Mouse (Mus musculus): Measurements from ENCODE around the gene Pcbp4.
"Not testable (repeated sequence)": the region's sequence is repeated elsewhere in the genome, so short reads cannot be mapped to it uniquely, and the experiment has no call there.

Pcbp4 gene

GRCm38 (mm10) chr9:106480541-106480940, 27.4 kb downstream of the Pcbp4 start:
- in situ Hi-C loops (cut with MboI, MseI): no loop called here

GRCm38 (mm10) chr9:106481075-106481474, 28.0 kb downstream of the Pcbp4 start:
- in situ Hi-C loops (cut with MboI, MseI): no loop called here

GRCm38 (mm10) chr9:106481676-106482075, 28.6 kb downstream of the Pcbp4 start:
- in situ Hi-C loops (cut with MboI, MseI): no loop called here

- in situ Hi-C loops (cut with MboI, MseI): no loop called here
These were observed 29.6 kb downstream of the Pcbp4 start for GRCm38 (mm10) chr9:106482578-106483115.

GRCm38 (mm10) chr9:106483136-106483535, 30.0 kb downstream of the Pcbp4 start:
- in situ Hi-C loops (cut with MboI, MseI): no loop called here

GRCm38 (mm10) chr9:106483606-106484005, 30.5 kb downstream of the Pcbp4 start:
- in situ Hi-C loops (cut with MboI, MseI): no loop called here

GRCm38 (mm10) chr9:106485076-106485475, 32.0 kb downstream of the Pcbp4 start:
- in situ Hi-C loops (cut with MboI, MseI): no loop called here

- in situ Hi-C loops (cut with MboI, MseI): not testable (repeated sequence)
These were observed 34.5 kb downstream of the Pcbp4 start for GRCm38 (mm10) chr9:106487602-106488001.

- in situ Hi-C loops (cut with MboI, MseI): loop anchor here (10.0 kb wide), 1 partner anchor 855 kb away; the partner anchor contains the start of gene Pik3r4
These were observed 46.6 kb downstream of the Pcbp4 start, which contains the start of gene Iqcf1 for GRCm38 (mm10) chr9:106499667-106500066. TSS of gene Iqcf1 (plus strand) at chr9:106499967.

GRCm38 (mm10) chr9:106501846-106502245, 48.8 kb downstream of the Pcbp4 start:
- in situ Hi-C loops (cut with MboI, MseI): loop anchor here (10.0 kb wide), 1 partner anchor 857 kb away; the partner anchor contains the start of gene Pik3r4

GRCm38 (mm10) chr9:106504246-106504645, 51.2 kb downstream of the Pcbp4 start:
- in situ Hi-C loops (cut with MboI, MseI): loop anchor here (10.0 kb wide), 1 partner anchor 859 kb away; the partner anchor contains the start of gene Pik3r4

GRCm38 (mm10) chr9:106509356-106509755, 56.3 kb downstream of the Pcbp4 start:
- in situ Hi-C loops (cut with MboI, MseI): loop anchor here (10.0 kb wide), 1 partner anchor 865 kb away; the partner anchor contains the start of gene Pik3r4

GRCm38 (mm10) chr9:106512729-106513450, 59.8 kb downstream of the Pcbp4 start:
- in situ Hi-C loops (cut with MboI, MseI): no loop called here

- in situ Hi-C loops (cut with MboI, MseI): no loop called here
These were observed 60.5 kb downstream of the Pcbp4 start for GRCm38 (mm10) chr9:106513566-106513965.

Data from T-helper 2 cell (primary cell).